Mouse (Mus musculus): ENCODE results near the gene Arglu1.

The Arglu1 gene

DNA sequence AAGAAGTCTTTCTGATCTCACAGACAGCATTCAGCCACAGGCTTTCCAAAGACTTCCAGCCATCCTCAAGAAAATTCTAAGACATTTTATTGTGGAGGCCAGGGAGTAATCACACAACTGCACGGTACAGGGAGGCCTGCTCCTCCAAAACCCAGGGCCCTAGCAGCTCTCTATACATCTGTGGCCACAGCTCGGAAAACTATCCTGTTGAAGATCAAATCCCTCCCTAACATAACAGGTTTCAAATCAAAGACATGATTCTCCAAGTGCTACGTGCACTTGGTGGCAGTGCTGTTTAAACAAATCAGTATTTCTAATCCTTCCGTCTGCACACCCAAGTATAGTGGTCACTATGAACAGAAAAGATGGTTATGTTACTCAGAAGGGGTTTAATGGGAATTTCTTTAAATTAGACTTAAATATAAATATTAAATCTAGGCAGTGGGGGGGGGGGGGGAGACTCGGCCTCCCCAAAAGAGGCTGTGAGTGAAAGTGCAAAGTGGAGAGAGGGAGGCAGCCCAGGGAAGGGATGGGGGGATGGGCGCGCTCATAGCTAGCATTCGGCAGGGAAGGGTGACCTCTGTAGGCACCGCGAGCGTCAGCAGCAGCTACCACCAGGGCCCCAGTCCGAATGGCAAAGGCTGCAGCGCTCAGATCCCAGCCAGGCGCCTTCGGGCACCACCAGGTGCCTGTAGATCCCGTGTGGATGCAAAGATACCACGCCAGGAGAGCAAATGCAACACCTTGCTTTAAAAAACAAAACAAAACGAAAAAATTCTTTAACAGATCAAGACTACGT, 31.7 kb downstream of the Arglu1 start:
- peak; percentile 68 to 75 for DNase-seq

DNA sequence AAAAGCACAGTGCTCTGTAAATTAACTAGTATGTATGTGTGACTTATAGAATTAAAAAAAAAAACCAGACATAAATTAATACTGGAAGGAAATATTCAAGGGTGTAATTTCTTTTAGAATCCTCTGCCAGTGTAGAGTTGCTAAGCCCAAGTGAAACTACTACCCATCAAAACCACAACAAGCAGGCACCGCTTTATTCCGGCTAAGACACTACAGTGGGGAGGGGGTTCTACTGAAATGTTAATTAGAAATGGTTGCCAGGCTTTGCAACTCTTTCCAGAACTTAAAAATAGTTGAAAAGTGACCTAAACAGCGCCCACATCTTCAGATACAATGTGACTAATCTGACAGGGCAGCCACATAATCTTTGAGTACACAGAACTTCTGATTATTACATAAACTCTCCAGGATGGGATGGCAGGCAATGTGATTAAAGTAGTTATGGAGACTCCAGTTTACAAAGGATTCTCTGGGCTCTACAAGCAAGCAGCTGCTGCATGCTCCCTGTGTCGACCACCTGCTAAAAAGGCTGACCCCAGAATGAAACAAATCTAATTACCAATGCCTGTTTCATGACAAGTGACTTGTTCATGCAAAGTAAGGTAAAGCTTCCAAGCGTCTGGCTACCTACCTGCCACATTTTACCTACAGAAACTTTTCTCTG, 32.5 kb downstream of the Arglu1 start:
- DNase-seq, result no peak

DNA sequence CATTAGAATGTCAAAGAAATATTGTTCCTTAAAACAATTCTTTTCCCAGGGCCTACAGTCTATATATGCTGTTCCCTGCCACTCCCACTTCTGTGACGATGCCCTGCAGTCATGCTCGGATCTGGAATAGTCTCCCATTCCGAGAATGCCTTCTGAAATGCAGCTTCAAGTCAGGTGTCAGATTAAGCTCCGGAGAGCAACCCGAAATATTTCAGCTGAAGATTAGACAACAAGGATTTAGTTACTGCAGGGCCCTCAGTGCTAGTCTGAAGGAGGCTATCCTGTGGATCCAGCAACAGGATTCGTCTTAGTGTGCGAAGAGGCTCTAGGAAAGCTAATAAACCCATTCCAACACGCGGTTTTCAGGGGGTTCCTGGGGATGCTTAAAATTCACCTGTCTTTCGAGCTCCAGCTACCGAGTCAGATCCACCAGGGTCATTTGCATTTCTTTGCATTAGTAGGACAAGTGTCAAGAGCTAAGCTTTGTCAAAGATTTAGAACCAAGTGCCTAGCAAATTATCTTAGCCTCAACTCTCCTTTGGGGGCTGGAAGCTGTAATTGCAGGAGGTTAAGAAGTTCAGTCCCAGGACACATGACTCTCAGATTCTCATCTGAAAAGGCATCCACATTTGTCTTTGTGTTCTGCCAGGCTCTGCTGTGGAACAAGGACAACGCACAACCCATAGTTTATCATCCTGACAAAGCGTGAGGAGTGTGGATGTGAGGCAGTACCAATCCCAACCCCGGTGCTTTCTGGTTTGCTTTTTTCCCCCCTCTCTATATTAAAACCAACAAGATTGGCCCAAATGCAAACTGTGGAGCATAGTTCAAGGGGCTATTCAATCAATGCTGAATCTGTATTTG, 33.5 kb downstream of the Arglu1 start:
- DNase-seq, result no peak

DNA sequence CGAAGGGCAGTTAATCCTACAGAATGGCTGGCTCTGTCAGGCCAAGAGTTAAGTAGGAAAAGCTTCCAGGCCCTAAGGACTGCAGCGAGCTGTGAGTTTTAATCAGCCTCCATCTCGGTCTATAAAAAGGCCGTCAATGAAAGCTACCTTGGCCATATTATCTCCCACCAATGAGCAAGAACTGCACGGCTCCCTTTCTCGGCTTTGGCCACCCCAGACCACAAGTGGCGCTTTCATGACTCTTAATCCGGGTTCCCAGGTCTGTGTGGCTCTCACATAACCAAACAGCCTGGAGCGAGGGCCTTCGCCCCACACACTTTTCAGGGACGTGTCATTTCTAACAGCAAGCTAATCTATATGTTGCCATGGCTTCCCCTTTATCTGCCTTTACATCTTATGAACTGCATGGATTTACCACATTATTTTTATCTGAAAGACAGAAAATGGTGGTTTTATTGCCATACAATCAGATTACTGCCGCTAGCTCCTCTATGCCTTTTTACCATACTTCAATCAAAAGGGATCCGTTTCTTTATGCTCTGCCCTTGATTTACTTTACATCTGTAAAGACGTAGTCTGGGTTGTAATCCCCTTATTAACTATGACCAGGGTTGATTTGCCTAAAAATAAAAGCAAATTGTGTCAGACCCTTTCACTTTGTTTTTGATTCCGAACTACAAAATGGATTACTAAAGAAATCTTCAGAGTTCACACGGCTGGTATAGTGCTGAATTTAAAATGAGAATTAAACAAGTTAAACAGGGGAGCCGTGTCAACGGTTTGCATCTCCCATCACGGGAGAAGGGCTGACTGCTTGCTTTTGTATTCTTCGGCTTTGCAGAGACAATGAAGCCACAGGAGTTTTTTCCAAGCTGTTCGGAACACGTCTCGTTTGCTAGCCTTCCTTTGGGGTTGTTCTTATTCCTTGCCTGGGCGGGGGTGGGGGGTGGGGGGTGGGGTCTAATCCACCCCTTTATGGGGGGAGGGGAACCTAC, 34.7 kb downstream of the Arglu1 start:
- DNase-seq, result no peak

DNA sequence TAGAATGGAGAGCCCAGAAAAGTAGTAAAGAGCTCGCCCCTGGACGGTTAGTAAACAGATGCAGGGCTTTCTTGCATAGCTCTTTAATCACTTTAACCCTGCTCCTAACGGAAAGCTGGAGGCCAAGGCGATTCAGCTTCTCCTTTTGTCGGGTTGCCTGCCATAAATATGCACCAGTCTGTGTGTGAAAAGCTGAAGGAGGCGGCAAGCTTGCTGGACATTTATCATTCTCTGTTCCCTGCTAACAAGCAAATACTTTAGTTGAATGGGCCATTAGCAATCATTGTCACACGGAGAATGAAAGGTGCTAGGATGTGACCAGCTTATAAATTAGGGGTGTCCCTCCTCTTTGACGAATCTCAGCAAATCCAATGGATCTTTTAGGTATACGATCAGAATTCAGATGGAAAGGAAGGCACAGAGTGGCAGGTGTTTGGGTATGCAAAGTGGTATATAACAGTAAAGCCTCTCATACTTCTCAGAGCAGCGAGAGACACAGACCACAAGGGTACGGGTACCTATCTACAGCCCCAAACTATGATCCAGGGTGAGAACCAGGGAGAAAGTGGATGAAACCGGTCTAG, 36.3 kb downstream of the Arglu1 start:
- DNase-seq, result no peak

DNA sequence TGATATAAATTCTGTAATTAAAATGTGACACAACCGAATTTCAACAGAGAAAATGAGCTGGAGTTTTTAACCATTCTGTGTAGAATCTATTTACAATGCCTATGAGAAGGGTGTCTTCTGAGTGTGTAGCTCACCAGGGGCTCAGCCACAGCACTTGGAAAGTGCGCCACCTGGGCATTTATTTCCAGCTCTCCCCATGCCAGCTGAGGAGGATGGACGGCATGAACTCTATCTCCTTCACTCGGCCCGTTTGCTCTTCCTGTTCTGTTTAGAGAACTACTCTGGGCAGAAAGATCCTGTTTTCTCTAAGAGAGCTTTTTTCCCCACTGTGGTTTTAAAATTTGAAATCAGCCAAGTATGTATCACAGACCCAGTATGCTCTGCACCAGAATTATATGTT, 37.0 kb downstream of the Arglu1 start:
- no peak for DNase-seq

DNA sequence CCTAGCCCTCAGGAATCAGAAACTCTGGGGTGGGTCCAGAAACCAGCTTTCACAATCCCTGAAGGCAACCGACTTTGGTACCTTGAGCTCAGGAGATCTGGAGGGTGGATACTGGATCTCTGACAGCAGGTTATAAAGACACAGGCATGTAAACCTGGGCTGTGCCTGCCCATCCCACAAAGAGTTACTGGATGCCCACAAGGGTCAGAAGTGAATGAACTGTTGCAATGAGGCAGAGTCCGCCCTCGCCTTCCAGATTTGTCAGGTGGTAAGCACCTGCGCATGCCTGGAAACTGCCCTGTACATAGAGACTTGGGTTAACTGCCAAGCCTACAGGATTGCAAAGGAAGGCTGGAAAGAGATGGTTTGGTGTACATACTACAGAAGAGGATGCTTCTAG, 37.9 kb downstream of the Arglu1 start:
- DNase-seq, result no peak

DNA sequence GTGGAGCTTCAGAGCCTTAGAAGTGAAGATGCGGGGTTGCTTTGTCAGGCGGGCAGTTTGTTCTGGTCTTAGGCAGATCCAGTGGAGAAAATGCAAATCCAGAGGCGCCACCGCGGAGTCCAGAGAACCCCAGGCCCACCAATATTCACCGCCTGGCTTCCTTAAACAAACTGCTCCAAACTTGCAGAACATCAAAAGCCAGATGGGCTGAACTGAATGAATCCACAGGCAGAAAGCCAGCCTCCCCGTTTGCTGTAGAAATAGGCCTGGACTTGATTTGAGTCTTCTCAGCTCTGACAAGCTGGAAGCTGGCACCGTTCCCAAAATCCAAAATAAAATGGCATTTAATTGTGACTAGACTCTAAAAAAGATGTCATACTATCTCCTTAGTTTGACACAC, 40.4 kb downstream of the Arglu1 start:
- DNase-seq, result peak in 1 of 2 experiments; percentile 23

DNA sequence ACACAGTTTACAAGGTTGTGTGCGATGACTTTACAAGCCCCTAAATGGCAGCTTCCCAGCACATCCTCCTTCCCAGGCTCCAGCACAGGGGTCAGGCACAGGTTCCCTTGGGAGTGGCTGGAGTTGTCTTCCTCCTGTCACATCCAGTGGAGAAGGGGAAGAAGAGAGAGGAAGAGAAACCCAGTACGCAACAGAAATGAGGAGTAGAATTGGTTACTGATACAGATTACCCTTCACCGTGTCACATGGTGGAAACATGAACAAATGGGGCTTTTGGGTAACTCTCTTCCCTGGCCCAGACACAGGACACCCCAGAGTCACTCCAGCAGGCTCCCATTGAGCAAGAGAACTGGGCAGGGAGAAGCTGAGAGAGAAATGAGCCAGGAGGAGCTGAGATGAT, 40.8 kb downstream of the Arglu1 start:
- no peak for DNase-seq

DNA sequence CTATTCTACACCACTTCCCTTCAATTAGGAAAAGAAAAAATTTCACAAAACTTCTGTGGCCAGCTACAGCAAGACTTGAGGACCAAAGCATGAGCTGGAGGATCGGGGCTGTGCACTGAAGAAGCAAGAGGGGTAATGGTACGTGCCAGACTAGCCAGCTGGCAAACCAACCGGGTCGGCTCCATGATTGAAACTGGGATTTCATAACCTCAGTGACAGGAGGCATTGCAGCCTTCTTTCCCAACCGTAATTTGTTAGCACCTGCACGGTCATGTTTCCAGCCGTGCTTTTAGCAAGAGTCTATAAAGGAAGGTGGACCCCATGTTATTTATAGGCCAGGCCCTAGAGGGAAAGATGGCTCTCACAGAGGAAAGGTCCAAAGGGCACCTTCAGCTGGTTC, 41.6 kb downstream of the Arglu1 start:
- no peak for DNase-seq

DNA sequence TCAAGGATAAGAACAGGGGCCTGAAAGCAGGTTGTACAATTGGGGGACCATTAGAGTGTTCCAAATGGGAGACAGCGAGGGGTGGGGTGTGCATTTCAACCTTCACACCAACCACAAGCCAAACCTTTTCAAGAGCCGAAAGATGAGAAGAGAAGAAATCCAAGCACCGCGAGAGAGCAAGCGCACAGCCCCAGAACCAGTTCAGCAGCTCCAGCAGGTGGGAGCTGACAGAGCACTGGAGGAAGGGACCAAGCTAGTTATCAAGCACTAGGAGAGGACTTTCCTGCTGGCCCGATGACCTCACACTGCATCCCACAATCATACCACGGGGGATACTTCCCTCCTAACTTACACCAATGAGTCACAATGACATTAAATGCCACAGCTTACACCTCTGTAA, 42.5 kb downstream of the Arglu1 start:
- no peak for DNase-seq

DNA sequence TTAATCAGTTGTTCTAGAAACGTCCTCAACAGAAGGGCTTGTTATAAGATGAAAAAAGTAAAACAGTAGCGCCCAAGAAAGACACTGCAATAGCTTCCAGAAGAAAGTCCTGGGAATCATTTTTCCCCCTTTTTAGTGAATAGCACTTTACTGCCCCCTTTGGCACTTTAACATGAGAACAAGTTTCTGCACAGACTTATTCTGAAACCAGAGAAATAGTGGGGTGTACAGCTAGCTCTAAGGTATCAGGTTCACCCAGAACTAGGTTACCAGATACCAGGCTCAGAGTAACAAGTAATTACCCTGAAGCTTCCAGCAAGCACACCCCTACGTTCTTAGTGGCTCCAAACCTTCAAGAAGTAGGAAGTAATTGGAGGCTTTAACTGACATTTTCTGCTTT, 43.0 kb downstream of the Arglu1 start:
- no peak for DNase-seq

DNA sequence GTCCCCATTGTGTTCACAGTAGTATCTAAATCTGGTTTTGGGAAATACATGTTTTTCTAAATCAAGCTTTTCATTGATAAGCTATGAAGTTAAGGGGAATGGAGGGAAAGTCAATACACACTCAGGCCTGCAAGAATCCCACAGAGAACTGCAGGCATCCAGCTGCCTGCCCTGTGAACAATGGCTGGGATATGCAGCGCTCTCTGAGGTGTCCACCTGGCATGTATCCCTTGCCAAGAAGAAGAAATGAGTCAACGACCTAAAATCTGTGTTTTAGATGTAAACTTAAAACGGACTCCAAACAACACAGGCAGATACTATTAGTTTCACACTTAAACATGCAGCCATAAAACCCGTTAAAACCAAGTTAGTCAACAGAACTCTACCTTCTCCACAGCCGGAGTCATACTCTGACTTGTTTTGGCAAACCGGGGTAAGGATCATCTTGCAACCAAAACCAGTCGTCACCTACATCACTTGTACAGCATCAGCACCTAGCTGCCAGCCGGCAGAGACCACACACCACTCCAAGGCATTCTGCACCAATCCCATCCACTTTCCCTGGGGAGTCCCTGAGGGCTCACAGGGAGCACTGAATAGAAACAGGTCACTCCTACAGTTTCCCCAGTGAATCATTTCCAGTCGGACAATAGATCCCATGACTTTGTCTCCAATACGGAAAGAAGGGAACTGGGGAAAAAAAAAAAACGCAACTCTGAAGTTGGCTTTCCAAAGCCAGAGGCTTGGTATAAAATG, 46.0 kb downstream of the Arglu1 start:
- DNase-seq, result no peak

DNA sequence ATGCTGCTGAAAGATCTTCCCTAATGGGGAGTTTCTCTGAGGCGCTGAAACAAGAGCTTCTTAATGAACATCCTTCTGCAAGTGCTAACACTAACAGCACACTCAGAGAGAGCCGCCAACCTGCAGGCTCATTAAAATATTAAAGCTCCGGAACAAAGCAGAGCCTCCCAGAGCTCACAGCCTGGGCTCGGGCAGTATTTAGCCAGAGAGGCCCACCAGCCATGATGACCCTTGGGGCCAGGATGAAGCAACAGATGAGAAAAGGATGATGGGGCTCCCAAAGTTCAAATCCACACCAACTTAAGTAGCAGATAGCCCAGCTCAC, 50.1 kb downstream of the Arglu1 start:
- DNase-seq, result no peak

DNA sequence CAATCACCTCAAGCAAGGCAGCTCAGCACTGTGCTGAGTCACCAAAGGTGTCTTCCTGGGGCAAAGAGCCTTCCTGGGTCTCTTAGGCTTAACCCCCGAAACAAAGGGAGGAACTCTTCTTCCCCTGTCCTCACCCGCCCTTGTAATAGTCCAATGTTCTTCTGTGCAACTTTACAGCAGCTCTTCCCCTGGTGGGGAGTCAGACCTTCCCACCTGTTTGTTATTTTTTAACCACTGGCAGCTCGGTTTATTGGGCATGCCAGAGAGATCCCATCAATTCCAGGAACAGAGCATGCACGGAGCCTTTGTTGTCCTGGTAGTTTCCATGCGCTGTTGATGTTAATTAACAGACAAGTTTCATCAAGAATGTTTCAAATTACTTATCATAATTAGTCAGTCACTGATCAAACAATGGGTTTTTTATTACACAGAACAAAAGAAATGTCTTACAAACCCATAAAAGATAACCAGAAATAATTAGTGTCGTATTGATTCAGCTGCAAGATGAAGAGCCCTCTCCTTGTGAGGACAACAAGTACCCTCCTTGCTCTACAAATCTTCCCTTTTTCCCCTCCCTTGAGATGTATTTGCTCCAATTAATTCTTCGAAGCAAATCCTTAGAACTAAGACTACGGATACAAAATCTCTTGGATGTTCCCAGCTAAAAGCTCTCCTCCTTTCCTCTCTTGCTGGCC, 50.6 kb downstream of the Arglu1 start:
- DNase-seq, result no peak

DNA sequence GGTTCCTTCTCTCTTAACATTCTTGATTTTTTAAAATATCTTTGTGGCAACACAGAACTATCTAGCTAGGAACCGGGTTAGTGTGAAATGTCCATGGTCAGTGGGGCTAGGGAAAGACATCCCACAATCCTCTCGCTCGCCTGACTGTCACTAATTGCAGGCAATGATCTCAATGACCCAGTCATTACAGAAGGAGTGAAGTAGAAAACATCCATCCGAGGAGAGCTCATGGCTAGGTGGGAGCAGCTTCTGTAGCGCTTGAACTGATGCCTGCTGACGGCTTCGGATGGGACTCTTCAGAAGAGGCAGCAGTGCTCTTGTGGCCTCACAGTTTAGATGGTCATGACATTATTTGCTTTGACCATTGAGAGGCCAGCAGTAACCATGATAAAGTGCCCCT, 58.9 kb downstream of the Arglu1 start:
- DNase-seq, result no peak

DNA sequence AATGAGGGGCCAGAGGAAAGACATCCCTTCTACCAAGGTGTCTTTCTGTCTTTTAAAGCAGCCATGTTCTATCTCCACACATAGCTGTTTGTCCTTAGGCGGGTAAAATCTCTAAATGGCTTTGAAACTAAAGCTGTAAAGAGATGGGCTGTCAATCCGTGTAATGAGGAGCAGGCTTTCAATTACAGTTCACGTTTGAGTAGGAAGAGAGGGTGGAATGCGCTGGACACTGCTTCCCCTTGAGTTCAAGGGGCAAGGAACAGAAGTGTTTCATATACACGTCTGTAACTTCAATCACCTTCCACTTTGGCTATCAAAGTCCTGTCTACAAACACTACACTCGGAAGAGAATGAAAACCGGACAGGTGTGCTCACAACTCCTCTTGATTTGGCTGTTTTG, 66.3 kb downstream of the Arglu1 start:
- DNase-seq, result no peak

DNA sequence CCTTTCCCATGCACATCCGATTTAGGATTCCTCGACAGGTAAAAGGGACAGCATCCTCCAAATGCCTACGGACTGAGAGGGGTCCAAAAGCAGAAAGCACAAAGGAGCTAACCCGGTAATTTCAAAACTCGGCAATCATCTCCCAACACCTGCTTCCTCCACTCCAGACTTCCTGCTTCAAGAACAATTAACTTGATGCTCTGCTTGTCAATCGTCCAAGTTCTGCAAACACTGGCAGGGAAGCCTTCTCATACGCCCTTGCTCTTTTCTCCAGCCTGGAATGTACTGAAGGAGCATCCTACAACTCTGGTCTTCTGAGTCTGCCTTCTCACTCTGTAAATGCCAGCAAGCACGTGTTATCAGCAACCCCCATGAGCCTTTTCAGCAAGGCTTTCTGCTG, 66.8 kb downstream of the Arglu1 start:
- DNase-seq, result no peak

DNA sequence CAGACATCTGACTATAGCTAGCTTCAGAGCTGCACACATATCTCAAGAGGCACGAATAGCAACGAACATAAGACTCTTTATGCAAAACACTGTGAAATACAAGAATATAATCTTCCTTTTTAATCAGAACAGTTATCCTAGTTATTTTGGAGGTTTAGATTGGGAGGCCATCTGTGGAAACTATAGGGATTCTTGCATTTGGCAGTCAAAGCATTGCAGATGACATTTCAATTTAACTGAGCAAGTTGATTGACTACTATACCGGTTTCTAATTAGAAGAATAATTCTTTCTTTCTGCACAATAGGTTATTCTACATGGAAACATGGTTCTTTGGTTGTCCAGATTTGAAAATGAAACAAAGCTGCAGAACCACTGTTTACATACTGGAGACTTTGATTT, 67.8 kb downstream of the Arglu1 start:
- DNase-seq, result no peak

DNA sequence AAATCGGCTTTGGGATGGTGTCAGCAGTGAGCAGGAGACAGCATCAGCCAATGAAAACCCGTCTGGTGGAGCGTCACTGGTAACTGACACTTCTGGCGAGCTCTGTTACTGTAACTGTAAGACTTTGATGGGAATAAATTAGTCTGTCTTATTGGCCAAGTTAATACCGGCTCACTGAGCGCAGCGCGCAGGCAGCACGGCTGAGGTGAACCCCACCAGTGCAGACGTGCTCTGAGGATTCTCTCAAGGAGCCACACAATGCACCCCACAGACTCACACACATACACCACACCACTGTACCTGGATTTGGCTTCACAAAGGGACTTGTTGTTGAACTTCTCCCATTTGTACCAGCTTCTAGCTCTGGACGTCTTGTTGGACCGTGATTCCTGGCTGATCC, 68.3 kb downstream of the Arglu1 start:
- peak; percentile 13 to 17 for DNase-seq

Data from cerebellum, postnatal 36 days (tissue).